Mouse (Mus musculus) erythroblast, embryonic 14.5 days (primary cell): ENCODE measurements around the gene Anks1. TPM values are rescaled to one million over a fixed set of nuclear protein-coding genes. Genes with fewer than 3 reads are reported as not detected.

Source experiments
- H3K27me3 ChIP-seq: 2 replicates; pipeline ENCODE4 v1.6.1; 2012; ENCODE audit warnings: inconsistent platforms; ENCODE audit not compliant: control insufficient read depth
- H3K36me3 ChIP-seq: 2 replicates; pipeline ENCODE4 v1.6.1; 2012; ENCODE audit warnings: mild to moderate bottlenecking, inconsistent platforms; ENCODE audit not compliant: control insufficient read depth
- H3K4me1 ChIP-seq: 2 replicates; pipeline ENCODE4 v1.6.1; 2012; ENCODE audit warnings: inconsistent platforms; ENCODE audit not compliant: control insufficient read depth
- H3K4me3 ChIP-seq: replicated peaks from 2 replicates; pipeline ENCODE3; 2012; ENCODE audit warnings: moderate library complexity, mild to moderate bottlenecking, inconsistent platforms
- H3K9me3 ChIP-seq: 2 replicates; pipeline ENCODE4 v1.6.1; 2012; ENCODE audit warnings: low read length, inconsistent platforms, mixed read lengths; ENCODE audit not compliant: control insufficient read depth
- GATA1 ChIP-seq: IDR thresholded peaks from 2 replicates; pipeline ENCODE4 v1.6.1; 2012; ENCODE audit warnings: low read length, inconsistent platforms, mixed read lengths
- TAL1 ChIP-seq: IDR thresholded peaks from 3 replicates; pipeline ENCODE4 v1.6.1; 2012; ENCODE audit warnings: low read length, inconsistent platforms, mixed read lengths
- polyA plus RNA-seq: library from polyadenylated mRNA; stranded (reverse); fragments of >175 nt; gene quantifications from 2 replicates; pipeline ENCODE4 v1.2.3, GENCODE M21; 2012

Anks1 gene
- polyA plus RNA-seq, 1 experiment: 0.39 TPM

DNA sequence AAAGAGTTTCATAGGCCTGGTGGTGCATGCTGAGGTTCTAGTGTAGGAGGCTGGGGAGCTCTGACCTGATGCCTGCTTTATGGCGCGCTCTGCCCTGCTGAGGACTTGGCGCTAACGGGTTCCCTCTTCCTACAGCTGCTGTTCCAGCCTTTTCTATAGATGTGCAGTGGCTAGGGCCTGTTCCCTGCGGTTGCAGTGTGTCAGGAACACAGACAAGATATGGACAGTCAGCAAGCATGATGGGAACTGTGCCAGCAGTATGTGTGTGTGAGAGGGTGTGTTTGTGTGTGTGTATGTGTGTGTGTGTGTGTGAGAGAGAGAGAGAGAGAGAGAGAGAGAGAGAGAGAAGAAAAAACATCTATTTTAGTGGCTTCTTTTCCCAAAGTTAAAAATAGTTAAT, 29.9 kb downstream of the Anks1 start:
- Histone ChIP-seq H3K4me3 (no peak overlapping the region), H3K4me1 (peaks cover 6% of the 10 kb centered on the region), H3K9me3 (no peaks in the 10 kb centered on the region), H3K36me3 (no peaks in the 10 kb centered on the region), H3K27me3 (no peaks in the 10 kb centered on the region)
- TF ChIP-seq TAL1 (no peak), GATA1 (no peak)

DNA sequence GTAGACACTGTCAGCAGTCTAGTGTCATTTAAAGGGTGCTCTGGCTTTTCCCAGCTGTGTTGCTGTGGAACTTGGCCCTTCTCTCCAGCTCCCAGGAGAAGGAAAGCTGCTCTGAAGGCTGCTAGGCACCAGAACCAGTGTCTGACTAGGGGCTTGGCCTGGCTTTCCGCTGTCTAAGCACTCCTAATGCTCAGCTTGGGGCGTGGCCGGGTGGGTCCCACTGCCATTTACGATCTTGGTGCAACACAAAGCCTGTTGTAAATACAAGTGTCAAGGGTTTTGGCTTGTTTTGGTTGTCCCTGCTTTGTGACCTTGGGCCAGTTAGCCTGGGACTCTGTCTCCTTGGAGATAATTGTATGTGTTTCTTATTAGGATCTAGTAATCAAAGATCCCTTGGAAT, 31.2 kb downstream of the Anks1 start:
- no peak overlapping the region for H3K4me3 ChIP-seq
- no peaks in the 10 kb centered on the region for H3K27me3 ChIP-seq
- no peaks in the 10 kb centered on the region for H3K9me3 ChIP-seq
- no peaks in the 10 kb centered on the region for H3K36me3 ChIP-seq
- H3K4me1 ChIP-seq: peaks cover 6% of the 10 kb centered on the region
- no peak for TF ChIP-seq TAL1
- TF ChIP-seq GATA1: no peak

DNA sequence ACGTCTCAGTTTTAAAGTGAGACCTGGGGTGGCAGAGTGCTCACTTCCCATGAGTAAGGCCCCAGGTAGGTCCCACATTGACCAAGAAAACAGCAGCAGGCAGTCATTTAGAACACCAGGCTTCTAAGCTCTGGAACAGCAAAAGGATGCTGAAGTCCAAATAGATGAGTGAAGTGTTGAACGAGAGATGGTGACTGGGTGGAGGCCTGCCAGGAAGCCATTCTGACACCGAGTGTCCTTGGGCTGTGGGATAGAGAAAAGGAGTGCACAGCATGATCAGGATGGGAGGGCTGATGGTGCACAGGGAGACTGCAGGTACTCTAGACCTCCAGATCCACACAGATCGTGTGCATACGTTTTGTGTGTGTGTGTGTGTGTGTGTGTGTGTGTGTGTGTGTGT, 32.1 kb downstream of the Anks1 start:
- Histone ChIP-seq H3K36me3 (no peaks in the 10 kb centered on the region), H3K4me1 (peaks cover 6% of the 10 kb centered on the region), H3K4me3 (no peak overlapping the region), H3K9me3 (no peaks in the 10 kb centered on the region), H3K27me3 (no peaks in the 10 kb centered on the region)
- TF ChIP-seq GATA1 (no peak), TAL1 (no peak)

DNA sequence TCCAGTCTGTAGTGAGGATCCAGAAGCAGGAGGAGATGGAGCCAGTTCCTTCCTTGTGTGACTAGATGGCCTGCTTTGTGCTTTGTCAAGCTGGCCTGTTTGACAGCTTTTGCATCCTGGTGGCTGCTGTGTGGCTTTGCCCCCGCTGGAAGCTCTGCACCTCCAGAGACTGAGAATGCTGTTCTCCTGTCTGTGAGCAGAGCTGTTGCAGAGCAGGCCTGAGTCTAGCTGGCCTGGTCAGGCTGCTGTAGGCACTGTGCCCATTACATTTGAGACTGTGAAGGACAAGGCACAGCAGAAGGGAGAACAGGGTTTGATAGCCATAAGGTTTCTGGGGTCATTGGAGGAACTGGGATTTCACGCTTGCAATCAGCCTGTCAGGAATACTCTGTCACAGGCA, 32.6 kb downstream of the Anks1 start:
- peaks cover 6% of the 10 kb centered on the region for H3K4me1 ChIP-seq
- no peaks in the 10 kb centered on the region for H3K9me3 ChIP-seq
- H3K36me3 ChIP-seq: no peaks in the 10 kb centered on the region
- TF ChIP-seq GATA1 (no peak), TAL1 (no peak)
- no peak overlapping the region for H3K4me3 ChIP-seq
- no peaks in the 10 kb centered on the region for H3K27me3 ChIP-seq

DNA sequence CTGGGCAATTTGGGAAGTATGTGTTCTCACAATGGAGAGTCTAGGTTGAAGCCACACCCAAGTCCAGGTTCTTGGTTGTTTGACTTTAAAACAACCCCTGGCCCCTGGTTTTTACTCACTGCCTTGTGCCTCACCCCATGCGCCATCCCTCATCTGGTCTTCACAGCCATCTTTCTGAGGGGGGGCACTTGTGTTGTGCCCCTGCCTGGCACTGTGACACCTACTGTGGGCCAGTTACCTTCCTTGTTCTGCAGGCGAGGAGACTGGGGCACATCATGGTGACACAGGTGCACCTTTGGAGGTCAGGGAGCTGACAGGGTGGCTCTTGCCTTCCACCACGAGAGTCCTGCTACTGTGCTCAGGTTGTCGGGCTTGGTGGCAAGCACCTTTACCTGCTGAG, 33.0 kb downstream of the Anks1 start:
- no peaks in the 10 kb centered on the region for H3K27me3 ChIP-seq
- no peaks in the 10 kb centered on the region for H3K9me3 ChIP-seq
- H3K36me3 ChIP-seq: no peaks in the 10 kb centered on the region
- no peak overlapping the region for H3K4me3 ChIP-seq
- peaks cover 6% of the 10 kb centered on the region for H3K4me1 ChIP-seq
- no peak for TF ChIP-seq TAL1
- TF ChIP-seq GATA1: no peak

DNA sequence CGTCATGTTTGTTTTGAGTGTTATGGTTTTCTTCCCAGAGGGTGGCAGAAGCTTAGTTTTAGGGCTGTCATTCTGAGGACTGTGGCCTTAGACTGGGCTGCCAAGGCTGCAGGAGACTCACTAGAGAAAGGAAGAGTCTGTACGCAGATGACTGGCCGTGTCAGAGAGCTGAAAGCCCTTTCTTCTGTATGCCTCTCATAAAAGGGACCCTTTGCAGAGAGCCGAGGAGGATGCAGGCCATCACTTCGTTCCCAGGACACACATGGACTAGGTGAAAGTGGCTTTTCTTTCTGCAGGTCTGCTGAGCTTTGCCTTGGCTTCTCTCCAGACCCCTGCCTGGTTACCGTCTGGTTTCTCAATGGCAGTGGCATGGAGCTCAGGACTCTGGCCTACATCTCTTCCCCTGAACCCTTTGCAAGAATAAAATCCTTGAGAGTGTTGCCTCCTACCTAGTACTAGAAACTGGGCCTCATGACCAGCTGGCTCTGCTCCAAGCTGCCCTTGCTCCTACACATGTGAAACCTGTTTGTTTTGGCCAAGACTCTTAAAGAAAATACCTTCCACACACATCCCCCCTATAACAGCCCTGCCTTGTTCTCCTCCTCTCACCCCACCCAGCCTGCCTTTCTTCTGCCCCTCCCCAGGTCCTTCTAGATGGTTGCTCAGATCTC, 36.6 kb downstream of the Anks1 start:
- H3K4me3 ChIP-seq: no peak overlapping the region
- H3K9me3 ChIP-seq: no peaks in the 10 kb centered on the region
- H3K4me1 ChIP-seq: no peaks in the 10 kb centered on the region; the same call in 1 of the 2 replicates
- no peaks in the 10 kb centered on the region for H3K36me3 ChIP-seq
- no peak for TF ChIP-seq GATA1
- TF ChIP-seq TAL1: no peak
- H3K27me3 ChIP-seq: no peaks in the 10 kb centered on the region

DNA sequence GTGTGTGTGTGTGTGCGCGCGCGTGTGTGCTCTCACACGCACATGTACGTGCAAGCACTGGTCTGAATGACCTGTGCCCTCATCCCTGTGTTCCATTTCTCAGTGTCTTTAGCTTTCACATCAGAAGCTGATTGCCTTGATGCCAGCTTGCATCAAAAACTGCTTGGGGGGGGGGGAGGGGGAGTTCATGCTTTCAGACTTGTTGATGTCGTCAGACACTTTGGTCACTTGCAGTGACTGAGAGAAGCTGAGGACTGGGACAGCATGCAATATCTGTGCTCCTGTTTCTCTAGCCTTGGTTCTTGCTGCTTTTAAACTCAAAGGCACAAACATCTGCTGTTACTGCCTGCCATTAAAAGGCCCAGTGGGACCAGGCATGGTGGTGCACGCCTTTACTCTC, 37.3 kb downstream of the Anks1 start:
- TF ChIP-seq GATA1: no peak
- TF ChIP-seq TAL1: no peak
- H3K4me3 ChIP-seq: no peak overlapping the region
- no peaks in the 10 kb centered on the region for H3K27me3 ChIP-seq
- H3K36me3 ChIP-seq: no peaks in the 10 kb centered on the region
- H3K4me1 ChIP-seq: no peaks in the 10 kb centered on the region
- H3K9me3 ChIP-seq: no peaks in the 10 kb centered on the region

DNA sequence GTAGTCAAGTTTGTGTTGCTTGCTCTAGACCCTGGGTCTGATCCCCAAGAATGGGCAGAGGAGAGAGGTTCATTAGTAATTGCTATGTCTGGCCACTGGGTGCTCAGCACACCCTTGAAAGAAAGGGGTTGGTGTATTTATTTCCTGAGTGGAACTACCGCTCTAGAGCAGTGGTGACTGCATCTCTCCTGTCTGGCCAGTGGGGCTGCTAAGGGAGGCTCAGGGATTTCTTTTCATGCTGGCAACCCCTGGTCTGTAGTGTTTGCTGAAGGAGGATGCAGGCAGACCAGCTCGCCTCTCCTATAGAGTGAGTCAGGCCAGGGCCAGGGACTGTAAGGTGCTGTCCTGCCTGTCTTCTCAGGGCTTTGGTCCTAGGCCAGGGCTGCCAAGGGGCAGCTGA, 38.0 kb downstream of the Anks1 start:
- Histone ChIP-seq H3K36me3 (peaks cover 2% of the 10 kb centered on the region), H3K4me1 (no peaks in the 10 kb centered on the region), H3K9me3 (no peaks in the 10 kb centered on the region), H3K4me3 (no peak overlapping the region), H3K27me3 (no peaks in the 10 kb centered on the region)
- TF ChIP-seq TAL1 (no peak), GATA1 (no peak)

DNA sequence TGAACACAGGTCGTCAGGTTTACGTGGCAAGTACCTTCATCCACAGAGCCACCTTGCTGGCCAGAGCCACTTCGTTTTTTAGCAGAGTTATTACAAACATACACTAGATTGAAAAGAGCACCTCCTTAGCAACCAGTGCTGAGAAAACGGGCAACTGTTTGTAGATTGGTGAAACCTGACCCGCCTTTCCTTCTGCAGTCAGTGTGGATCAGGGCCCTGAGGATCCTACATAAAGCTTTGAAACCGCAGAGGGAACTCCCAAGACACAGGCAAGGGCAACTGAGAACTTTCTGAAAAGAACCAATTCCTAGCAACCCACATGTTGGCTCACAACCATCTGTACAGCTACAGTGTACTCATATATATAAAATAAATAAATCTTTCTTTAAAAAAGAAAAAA, 44.0 kb downstream of the Anks1 start:
- Histone ChIP-seq H3K36me3 (peaks cover 3% of the 10 kb centered on the region), H3K27me3 (no peaks in the 10 kb centered on the region)
- TF ChIP-seq TAL1: no peak
- no peak for TF ChIP-seq GATA1

More for the DNA sequence above, 44.0 kb downstream of the Anks1 start:
- H3K4me1 ChIP-seq: no peaks in the 10 kb centered on the region
- H3K4me3 ChIP-seq: no peak overlapping the region
- H3K9me3 ChIP-seq: no peaks in the 10 kb centered on the region
